Mouse (Mus musculus) frontal cortex, postnatal 36 days (tissue): ENCODE measurements around the gene Dtx3.

Experiments
- DNase-seq, 2 experiments: peaks; one replicate each; pipeline ENCODE4 v3.0.0; 2022; ENCODE audit warnings: low spot score in 2 of 2

Gene Dtx3

DNA sequence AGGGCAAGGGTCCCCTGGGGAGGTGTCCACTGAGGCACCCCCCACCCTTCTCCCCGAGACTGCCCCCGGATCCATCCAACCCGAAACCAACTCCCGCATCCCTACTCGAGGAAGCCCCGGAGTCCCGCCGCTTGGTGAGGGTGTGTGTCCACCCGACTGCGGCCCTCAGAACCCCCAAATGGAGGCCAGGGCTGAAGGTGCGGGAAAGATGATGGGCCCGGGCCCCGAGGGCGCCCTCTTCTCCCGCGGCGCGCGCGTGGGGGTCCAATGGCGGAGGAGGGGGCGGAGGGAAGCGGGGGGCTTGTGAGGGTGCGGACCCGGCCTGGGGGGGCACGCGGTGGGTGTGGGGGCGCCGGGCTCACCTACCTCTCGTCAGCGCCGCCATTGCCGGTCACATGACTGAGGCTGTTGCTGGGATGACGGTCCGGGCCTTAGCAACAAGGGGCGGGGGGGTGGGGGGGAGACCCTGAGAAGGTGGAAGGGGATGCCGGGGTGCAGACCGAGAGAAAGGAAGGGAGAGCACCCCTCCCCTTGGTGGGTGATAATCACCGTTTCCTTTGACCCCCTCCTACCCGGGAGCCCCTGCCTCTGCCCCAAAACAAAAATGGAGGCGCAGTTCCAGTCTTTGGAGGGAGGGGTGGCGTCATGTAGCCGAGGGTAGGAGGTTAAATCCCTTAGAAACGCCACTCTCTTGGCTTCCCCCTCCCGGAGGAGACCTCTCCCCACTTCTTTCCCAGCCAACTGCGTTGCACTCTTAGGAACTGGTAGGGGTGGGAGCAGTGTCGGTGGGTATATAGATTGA lies at the start of gene Dtx3:
TSS of gene Dtx3 (minus strand) at position 401 of the 802 bp plus-strand sequence.
- no peak for DNase-seq

DNA sequence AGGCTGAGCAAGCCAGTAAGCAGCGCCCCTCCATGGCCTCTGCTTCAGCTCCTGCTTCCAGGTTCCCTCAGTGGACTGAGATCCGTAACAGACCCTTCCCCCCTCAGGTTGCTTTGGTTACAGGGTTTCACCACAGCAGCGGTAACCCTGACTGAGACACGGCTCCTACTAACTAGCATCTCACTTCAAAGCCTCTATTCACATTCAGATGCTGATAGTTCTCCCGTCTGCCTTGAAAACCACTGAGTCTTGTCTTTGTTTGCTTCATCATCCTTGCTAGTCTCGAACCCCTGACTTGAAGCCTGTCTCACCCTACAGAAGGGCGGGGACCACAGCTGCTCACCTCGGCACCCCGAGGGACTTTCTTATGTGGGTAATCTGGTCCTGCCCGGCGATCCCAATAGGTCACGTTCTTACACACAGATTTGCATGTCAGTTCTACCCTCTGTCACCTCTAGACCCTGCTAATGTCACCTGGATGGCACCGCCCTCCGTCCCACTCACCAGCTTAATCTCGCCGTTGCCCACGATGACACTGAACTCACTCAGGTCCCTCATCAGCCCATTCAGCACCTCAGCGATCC lies 42.8 kb upstream of the Dtx3 start:
- no peak for DNase-seq

DNA sequence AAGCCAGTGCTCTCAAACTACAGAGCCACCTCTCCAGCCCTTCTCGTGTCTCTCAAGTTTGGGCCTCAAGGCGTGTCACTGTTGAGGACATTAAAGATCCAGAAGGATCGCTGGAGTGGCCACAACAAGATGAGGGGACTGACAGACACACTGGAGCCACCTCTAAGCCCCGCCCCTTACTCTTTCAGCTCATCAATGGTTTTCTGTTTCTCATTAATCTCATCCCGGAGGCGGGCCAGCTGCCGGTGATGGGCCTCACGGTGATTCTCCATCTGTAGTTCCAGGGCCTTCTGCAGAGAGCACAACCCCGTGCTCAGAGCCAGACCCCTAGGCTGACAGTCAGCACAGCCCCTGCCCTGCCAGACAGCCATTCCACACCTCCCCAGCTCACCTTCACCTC lies 41.0 kb upstream of the Dtx3 start:
- no peak for DNase-seq

DNA sequence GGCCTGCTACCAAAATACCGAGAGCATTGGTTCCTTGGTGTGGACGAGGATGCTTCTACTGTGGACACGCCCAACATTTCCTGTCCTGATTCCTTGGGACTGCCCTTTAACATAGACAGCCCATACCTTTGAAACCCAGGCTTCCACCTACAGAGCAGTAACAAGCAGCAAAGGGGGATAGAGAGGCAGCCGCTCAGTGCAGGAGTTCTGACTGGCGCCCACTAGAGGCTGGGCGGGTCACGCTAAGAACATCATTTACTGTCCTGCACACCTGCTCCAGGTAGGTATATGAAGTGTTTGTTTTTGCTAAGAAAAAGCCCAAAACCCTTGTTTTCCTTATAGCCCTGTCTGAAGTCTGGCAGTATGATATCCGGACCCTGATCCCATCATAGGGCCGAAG lies 37.6 kb upstream of the Dtx3 start:
- no peak for DNase-seq

DNA sequence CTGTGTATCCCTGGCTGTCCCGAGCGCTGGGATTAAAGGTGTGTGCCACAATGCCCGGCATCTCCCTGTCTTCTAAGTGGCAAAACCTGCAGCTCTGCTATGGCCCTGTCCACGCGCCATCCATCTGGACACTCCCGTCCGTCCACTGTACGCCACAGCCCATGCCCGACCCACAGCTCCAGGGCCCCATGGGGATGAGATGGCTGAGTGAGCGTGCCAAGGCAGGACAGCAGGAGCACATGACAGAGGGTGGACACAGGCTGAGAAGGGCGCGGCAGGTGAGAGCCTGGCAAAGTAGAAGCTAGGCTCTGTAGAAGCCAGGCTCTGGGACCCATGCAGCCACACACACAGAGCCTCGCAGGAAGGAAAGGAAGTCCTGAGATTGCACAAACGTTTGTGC lies 36.2 kb upstream of the Dtx3 start:
- DNase-seq = no peak

DNA sequence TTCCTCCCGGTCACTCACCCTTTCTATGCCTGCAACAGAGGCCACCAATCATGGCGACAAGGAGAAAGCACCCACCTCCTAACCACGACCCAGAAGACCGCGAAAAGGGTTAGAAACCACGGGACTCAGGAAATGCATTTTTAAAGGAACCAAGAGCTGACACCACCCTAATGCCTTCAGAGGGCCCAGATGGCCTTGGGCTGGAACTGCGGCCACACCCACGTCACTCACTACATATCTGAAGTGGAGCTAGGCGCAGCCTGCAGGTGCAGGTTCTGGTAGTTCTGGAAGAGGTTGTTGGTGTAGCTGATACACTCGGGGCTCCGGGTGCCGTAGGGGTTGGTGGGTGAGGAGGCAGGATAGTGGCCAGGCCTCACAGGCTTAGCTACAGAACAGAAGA lies 35.2 kb upstream of the Dtx3 start:
- DNase-seq = no peak

DNA sequence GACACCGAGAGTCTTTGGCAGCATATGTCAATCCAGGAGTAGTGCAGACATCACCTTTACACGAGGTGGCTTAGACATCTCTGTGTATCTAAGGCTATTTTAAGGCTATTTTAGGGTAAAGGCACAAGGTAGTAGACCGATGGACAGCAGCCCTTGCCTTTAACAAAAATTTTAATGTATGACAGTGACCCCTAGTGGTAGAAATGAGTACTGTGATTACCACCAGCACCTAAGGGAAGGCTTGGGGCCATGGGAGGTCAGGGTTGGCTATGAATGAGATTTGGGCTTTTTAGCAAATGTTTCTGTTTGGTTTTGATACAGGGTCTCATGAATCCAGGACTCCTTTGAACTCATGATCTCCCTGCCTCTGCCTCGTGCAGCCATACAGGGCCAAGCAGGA lies 33.4 kb upstream of the Dtx3 start:
- DNase-seq = no peak

DNA sequence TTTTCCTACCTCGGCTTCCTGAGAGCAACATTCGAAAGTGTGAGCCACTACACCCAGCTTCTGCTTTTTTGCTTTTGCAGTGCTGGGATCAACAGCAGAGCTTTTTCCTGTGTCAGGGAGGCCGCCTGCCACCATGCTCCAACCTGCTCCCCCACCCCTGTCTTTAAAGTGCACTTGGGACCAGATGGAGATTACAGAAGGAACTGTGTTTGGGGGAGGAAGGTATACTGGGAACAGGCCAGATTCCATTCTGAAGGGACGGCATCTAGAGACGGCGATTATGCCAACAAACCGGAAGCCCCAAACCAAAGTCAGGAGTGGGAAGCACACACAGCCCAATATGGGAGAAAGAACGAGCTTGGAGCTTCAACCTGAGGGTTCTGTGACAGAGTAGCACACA lies 31.6 kb upstream of the Dtx3 start:
- no peak for DNase-seq

DNA sequence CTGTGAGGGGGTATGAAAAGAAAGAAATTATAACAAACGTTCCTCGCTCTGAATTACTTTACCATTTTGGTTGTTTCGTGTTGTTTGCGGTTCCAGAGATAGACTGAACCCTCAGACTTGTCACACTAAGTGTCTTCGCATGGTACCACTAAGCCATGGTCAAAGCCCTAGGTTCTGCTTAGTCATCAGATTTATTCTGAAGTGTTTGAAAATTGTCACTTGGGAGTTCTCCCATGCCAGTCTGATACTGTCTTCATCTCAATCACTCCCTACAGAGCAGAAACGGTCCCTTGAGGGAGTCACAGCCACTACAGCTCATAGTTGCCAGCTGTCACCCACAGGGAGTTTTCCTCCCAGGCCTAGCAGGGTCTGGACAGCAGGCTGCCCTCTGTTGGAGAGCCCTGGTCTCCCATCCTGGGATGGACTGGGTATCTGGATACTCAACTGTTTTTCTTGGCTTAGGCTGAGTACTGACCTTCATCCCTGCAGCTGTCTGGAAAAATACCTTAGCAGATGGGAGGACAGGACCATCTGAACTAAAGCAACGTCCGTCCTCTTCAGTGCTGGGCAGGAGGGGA lies 30.9 kb upstream of the Dtx3 start:
- no peak for DNase-seq

DNA sequence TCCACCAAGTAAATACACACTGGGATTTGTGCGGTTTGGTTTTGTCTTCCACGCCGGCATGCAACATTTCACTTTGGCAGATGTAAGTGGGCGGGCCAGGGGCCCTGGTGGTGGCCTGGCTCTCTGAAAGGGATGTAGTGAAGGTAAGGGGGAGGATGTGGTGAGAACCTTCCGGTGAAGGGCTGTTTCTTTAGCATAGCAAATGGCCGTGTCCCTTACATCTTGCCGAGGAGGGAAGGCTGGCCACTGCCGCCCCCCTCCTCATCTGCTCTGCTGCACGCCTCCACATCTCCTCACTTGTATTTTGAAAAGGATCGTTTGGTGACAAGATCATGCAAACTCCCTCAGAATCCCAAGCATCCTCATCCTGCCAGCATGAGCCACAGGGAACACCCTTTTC lies 30.2 kb upstream of the Dtx3 start:
- peak; percentile 52 to 70 for DNase-seq

DNA sequence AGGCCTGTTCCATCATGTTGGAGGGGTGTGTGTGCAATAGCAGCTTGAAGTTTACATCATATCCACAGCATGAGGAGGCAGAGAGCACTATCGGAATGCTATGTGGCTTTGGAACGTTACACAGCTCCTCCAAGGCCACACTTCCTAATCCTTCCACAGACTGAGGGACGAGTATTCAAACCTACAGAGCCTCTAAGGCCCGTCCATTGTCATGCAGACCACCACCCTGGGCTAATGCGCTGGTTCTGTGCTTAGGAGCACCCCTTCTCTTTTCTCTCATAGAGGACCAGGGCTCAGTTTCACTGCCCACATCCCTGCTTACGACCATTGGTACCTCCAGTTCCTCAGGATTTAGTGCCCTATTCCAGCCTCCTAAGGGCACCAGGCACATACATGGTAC lies 29.7 kb upstream of the Dtx3 start:
- no peak for DNase-seq

DNA sequence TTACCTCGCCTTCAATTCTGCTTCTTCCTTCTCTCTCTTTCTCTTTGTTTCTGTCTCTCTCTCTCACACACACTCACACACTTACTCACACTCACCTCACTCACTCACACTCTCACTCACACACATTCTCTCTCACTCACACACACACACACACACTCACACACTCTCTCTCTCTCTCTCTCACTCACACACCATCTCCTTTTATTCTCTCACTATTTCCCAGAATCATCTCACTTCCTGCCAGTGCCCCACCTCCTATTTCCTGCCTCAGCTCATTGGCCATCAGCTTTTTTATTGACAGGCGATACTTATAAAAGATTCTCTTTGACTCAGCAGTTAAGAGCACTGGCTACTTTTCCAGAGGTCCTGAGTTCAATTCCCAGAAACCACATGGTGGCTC lies 22.8 kb upstream of the Dtx3 start:
- no peak for DNase-seq

DNA sequence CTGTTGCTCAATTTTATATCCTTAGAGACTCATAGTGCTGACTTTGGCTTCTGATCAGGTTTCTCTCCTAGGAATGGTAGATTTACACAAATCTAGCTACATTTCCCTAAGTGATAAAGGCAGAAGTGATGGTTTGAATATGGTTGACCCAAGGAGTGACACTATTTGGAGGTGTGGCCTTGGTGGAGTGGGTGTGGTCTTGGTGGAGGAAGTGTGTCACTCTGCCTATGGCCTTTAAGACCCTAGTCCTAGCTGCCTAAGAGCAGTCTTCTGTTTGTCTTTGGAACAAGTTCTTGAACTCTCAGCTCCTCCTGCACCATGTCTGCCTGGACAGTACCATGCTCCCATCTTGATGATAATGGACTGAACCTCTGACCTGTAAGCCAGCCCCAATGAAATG lies 21.6 kb upstream of the Dtx3 start:
- DNase-seq = no peak

DNA sequence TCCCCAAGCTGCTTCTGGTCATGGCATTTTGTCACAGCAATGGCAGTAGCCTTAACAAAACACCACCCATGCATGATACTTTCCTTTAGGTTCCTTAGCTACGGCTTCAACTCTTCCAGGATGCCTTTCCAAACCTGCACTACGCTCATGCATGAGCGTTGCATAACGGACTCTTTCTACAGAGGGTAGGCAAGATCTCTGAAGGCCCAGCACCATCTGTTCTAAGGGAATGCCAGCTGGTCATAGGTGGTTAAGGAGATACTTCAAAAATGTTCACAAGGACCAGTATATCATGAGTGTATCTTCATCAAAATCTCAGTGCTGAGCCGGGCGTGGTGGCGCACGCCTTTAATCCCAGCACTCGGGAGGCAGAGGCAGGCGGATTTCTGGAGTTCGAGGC lies 20.9 kb upstream of the Dtx3 start:
- DNase-seq = no peak

DNA sequence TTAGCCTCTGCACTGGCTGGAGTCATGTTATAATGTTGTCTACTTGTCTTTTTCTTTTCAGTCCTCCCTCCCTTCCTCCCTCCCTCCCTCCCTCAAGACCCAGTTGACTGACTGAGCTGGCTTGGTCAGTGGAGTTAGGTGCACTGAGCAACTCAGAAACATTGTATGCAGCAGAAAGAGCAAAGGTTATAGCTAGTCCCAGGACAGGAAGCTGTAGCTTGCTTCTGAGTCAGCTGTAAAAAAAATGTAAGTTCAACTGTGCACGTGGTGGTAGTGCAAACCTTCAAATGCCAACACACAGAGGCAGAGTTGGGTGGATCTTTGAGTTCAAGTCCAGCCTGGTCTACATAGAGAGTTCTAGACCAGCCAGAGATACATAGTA lies 18.9 kb upstream of the Dtx3 start:
- no peak for DNase-seq

DNA sequence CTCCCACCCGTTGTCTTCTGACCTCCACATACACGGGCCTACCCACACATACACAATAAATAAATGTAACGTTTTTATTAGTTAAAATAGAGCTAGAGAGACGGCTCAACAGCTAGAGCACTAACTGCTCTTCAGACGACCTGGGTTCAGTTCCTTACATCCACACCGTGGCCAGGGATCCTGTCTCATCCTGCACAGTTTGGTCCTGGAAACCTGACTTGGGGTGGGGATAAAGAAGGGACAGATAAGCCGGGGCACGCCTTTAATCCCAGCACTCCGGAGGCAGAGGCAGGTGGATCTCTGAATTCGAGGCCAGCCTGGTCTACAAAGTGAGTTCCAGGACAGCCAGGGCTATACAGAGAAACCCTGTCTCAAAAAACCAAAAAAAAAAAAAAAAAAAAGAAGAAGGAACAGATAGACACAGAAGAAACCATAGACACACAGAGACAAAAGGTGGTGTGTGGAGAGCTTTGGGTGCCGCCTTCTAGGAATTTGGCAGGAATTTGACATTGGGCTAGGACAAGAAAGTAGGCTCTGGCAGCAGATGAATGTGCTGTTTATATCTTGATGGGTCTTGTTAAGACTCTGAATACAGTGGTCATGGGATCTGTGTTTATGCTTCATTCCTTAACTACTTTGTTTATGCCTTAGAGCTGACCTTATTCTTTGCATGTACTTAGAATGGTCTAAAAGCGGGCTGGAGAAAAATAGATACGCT lies 18.3 kb upstream of the Dtx3 start:
- DNase-seq = no peak

DNA sequence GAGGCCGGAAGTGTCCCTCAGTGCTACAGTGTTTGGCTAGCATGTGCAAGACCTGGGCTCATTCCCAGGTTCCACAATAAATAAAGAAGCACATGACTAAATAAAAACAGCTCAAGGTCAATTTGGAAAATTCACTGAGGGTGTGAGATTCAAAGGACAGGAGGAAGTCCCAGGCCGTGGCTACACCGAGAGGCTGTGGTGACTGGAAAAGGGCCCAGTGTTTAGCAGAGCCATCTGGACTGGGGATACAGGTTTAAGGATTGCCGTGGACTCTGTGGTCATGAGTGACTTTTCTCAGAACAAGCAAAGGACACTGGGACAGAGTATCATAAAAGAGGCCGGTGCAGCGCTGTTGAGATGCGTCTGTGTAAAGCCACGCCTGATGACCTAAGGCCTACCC lies 17.7 kb upstream of the Dtx3 start:
- no peak for DNase-seq

DNA sequence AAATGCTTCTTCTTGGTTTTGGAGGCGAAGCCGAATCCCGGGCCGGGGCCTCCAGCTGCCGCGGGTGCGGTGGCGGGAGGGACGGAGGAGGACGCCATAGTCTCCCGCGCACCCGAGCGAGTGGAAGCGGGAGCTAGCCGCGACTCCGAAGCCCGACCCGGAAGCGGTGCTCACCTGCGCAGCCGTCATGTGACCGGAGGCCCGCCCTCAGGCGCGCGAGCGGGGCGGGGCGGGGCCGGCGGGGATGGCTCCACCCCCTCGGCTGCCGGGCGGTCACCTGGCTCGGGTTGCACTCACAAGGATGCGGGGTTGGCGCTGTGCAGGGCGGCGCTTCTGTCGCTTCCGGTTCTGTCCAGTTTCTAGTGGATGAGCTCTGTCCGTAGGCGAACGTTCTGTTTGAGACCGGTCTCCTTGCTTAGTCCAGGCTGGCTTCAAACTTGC lies 15.9 kb upstream of the Dtx3 start, which contains the start of gene Pip4k2c:
TSS of gene Pip4k2c (minus strand) at position 172 of the 441 bp plus-strand sequence.
- peak; percentile 88 to 93 for DNase-seq

DNA sequence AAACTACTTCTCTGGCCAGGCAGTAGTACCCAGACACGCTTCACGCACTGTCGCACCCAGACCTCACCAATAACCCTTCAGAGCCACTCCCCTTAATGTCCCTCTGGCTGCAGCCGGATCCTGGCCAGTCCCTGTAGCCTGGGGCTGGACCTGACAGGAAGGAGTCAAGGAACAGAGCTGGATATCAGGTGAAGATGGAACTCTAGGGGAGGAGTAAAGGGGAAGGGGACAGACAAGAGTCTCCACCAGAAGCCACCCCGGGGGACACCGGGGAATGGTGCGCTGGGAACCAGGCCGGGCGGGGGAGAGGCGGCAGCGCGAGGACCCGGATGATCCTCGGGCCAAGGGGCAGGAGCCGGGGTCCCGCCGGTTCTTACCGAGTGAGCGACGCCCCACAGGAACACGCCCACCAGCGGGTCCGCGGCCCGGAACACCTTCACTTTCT lies 15.5 kb upstream of the Dtx3 start:
- no peak for DNase-seq

DNA sequence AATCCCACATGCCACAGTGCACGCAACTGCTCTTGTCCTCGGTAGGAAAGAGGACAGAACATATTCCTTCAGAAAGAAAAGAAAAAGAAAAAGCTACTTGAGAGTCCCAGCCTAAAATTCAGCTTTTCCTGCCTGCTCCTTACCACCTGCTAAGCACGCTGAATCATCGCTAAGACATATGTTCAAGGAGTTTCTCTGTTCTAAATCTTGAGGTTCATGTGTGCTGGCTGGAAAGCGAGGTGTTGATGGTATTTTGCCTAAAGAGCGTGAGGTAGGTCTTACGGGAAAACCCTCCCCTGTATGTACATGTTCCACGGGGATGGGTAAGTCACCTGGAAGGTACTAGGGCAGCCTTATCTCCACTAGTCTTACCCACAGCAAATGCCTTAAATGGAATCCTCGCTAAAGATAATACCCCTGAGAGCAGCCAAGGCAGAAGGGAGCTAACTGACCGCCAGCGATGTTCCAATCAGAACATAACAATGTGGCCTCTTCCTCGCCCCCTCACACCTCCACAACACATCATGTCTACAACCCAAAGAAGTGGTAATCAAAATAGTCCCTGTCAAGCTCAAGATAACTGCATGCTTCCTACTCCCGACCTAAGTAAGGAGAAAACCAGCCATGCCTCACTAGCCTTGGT lies 14.5 kb upstream of the Dtx3 start:
- DNase-seq = no peak

DNA sequence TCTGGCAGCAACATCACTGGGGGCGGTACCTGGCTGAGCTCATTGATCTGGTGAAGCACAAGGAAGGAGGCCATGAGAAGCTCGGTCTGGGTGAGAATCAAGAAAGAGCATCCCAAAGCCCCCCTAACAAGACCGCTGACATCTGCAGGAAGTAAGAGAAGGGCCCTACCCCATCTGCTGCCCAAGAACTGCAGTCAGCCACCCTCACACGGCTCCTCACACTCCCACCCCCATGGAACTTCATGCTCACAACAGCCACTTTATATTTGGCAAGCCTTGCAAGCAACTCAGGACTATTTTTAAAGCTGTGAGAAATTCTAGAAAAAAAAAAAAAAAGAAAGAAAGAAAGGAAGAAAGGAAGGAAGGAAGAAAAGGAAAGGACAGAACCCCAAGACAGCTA lies 13.4 kb upstream of the Dtx3 start:
- DNase-seq = no peak

DNA sequence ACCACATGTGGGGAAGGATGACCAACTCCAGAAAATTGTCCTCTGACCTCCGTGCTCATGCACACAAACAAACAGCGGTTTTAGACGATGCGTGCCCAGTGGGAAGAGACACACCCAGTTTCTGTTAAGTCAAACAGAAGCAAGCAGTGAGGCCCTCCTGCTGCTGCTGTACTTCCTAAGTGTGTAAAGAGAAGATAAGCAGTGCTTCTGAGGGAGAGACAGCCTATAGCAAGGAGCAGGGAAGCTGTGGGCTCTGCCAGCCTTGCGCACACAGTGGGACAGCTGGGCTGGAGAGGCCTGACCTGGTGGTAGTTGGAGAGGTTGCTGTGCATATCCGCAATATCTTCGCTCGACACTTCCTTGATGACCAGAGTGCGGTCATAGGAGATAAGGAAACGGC lies 9.8 kb upstream of the Dtx3 start:
- DNase-seq = no peak
